Mouse (Mus musculus): ENCODE data around the gene Stx8. TPM values are rescaled to one million over a fixed set of nuclear protein-coding genes. Genes with fewer than 3 reads are reported as not detected.

The Stx8 gene
- polyA plus RNA-seq, 1 experiment from 2014 or later = 68.5 TPM

GRCm38 (mm10) chr11:68196566-68196965 lies 230.6 kb downstream of the Stx8 start:
- H3K27me3 ChIP-seq (ENCODE audit: control insufficient read depth, insufficient read depth, low read length) = no peaks in the 10 kb centered on the region
- no peak for ATAC-seq (ENCODE audit: low read depth)
- H3K4me3 ChIP-seq (ENCODE audit: low read depth, low read length) = no peak overlapping the region
- 68% methylated on average over 6 of the region's 6 CpGs for WGBS
- H3K9me3 ChIP-seq (ENCODE audit: control insufficient read depth, low read length) = no peaks in the 10 kb centered on the region
- no peaks in the 10 kb centered on the region for H3K36me3 ChIP-seq (ENCODE audit: control insufficient read depth, insufficient read depth, low read length)
- no peaks in the 10 kb centered on the region for H3K4me1 ChIP-seq (ENCODE audit: control insufficient read depth, insufficient read depth, low read length)
- no peak overlapping the region for H3K27ac ChIP-seq (ENCODE audit: low read depth, low read length)
- no peak overlapping the region for H3K4me2 ChIP-seq (ENCODE audit: low read depth, low read length)
- H3K9ac ChIP-seq (replicated peaks; ENCODE audit: low read depth, low read length) = no peak overlapping the region

DNA sequence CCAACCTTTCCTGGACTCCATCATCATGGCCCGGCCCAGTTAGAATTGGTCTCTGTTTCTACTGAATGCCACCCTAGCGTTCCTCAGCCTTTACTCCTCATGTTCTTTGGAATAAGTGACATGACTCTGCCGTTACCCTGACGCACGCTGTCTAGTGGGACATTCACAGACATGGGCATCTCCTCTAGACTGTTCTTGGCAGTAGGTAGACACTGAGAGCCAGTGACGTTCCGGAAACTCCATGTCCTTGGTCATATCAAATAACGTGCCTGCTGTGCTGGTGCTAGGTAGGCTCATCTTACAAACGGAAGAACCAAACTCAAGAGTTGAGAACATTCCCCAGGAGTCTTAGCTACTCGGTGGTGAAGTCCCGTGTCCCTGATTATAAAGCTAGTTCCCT lies 231.5 kb downstream of the Stx8 start:
- H3K9ac ChIP-seq (replicated peaks; ENCODE audit: low read depth, low read length) = no peak overlapping the region
- H3K4me1 ChIP-seq (ENCODE audit: control insufficient read depth, insufficient read depth, low read length) = no peaks in the 10 kb centered on the region
- no peak overlapping the region for H3K4me3 ChIP-seq (ENCODE audit: low read depth, low read length)
- H3K9me3 ChIP-seq (ENCODE audit: control insufficient read depth, low read length) = no peaks in the 10 kb centered on the region
- 96% methylated on average over 11 of the region's 11 CpGs for WGBS
- H3K4me2 ChIP-seq (ENCODE audit: low read depth, low read length) = no peak overlapping the region
- ATAC-seq (ENCODE audit: low read depth) = no peak
- no peak overlapping the region for H3K27ac ChIP-seq (ENCODE audit: low read depth, low read length)
- no peaks in the 10 kb centered on the region for H3K27me3 ChIP-seq (ENCODE audit: control insufficient read depth, insufficient read depth, low read length)
- no peaks in the 10 kb centered on the region for H3K36me3 ChIP-seq (ENCODE audit: control insufficient read depth, insufficient read depth, low read length)

- WGBS = 66% methylated on average over 10 of the region's 10 CpGs
- ATAC-seq (ENCODE audit: low read depth) = no peak
- Histone ChIP-seq H3K4me1 (ENCODE audit: control insufficient read depth, insufficient read depth, low read length) (no peaks in the 10 kb centered on the region), H3K27ac (ENCODE audit: low read depth, low read length) (no peak overlapping the region), H3K36me3 (ENCODE audit: control insufficient read depth, insufficient read depth, low read length) (no peaks in the 10 kb centered on the region), H3K27me3 (ENCODE audit: control insufficient read depth, insufficient read depth, low read length) (no peaks in the 10 kb centered on the region), H3K4me3 (ENCODE audit: low read depth, low read length) (no peak overlapping the region), H3K9ac (replicated peaks; ENCODE audit: low read depth, low read length) (no peak overlapping the region), H3K4me2 (ENCODE audit: low read depth, low read length) (no peak overlapping the region), H3K9me3 (ENCODE audit: control insufficient read depth, low read length) (no peaks in the 10 kb centered on the region)
Observed at GRCm38 (mm10) chr11:68198696-68199095, 232.7 kb downstream of the Stx8 start.

- WGBS = 74% methylated on average over 8 of the region's 8 CpGs
- no peak for ATAC-seq (ENCODE audit: low read depth)
- H3K4me1 ChIP-seq (ENCODE audit: control insufficient read depth, insufficient read depth, low read length) = 0 out of 2 replicates have a peak, but pooled peaks cover 3% of the 10 kb centered on the region
Observed at GRCm38 (mm10) chr11:68199103-68199502, 233.1 kb downstream of the Stx8 start.

DNA sequence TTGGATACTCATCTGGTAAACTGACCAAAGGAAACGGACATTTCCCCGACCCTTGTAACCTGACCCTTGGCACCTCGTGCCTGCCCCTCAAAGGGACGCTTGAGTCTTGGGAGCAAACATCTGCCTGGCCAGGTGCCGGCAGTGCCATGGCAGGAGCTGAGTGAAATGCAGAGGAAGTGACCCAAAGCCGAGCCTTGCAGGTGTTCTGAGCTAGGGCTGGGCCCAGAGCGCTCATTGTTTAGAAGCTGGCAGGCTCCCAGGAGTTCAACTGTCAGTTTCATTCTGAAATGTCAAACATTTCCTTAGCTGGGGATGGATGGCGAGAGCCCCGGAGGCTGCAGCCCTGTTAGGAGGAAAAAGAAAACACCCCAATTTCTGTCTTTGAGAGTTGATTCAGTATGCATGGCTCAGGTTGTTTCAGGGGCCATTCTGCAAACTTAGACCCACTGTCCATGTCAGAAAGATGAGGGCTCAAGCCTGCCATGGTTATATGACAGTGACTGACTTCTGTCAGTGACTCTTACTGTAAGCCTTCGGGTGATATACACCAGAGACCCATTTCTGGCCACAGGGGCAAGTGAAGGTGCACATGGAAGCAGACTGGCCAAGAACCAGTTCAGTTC lies 233.9 kb downstream of the Stx8 start:
- H3K9me3 ChIP-seq (ENCODE audit: control insufficient read depth, low read length) = no peaks in the 10 kb centered on the region
- H3K9ac ChIP-seq (replicated peaks; ENCODE audit: low read depth, low read length) = no peak overlapping the region
- no peak overlapping the region for H3K27ac ChIP-seq (ENCODE audit: low read depth, low read length)
- WGBS = 37% methylated on average over 10 of the region's 10 CpGs
- no peak for ATAC-seq (ENCODE audit: low read depth)
- H3K36me3 ChIP-seq (ENCODE audit: control insufficient read depth, insufficient read depth, low read length) = no peaks in the 10 kb centered on the region
- H3K4me1 ChIP-seq (ENCODE audit: control insufficient read depth, insufficient read depth, low read length) = 0 out of 2 replicates have a peak, but pooled peaks cover 3% of the 10 kb centered on the region
- no peaks in the 10 kb centered on the region for H3K27me3 ChIP-seq (ENCODE audit: control insufficient read depth, insufficient read depth, low read length)
- no peak overlapping the region for H3K4me2 ChIP-seq (ENCODE audit: low read depth, low read length)
- H3K4me3 ChIP-seq (ENCODE audit: low read depth, low read length) = no peak overlapping the region

More at GRCm38 (mm10) chr11:68199103-68199502, 233.1 kb downstream of the Stx8 start:
- Histone ChIP-seq H3K9me3 (ENCODE audit: control insufficient read depth, low read length) (no peaks in the 10 kb centered on the region), H3K36me3 (ENCODE audit: control insufficient read depth, insufficient read depth, low read length) (no peaks in the 10 kb centered on the region), H3K27me3 (ENCODE audit: control insufficient read depth, insufficient read depth, low read length) (no peaks in the 10 kb centered on the region), H3K4me2 (ENCODE audit: low read depth, low read length) (no peak overlapping the region), H3K27ac (ENCODE audit: low read depth, low read length) (no peak overlapping the region), H3K4me3 (ENCODE audit: low read depth, low read length) (no peak overlapping the region), H3K9ac (replicated peaks; ENCODE audit: low read depth, low read length) (no peak overlapping the region)

- ATAC-seq (ENCODE audit: low read depth) = no peak
- 85% methylated on average over 4 of the region's 4 CpGs for WGBS
- no peak overlapping the region for H3K4me3 ChIP-seq (ENCODE audit: low read depth, low read length)
- peaks cover 3% of the 10 kb centered on the region; the same call in 1 of the 2 replicates for H3K4me1 ChIP-seq (ENCODE audit: control insufficient read depth, insufficient read depth, low read length)
- no peak overlapping the region for H3K9ac ChIP-seq (replicated peaks; ENCODE audit: low read depth, low read length)
- no peaks in the 10 kb centered on the region for H3K27me3 ChIP-seq (ENCODE audit: control insufficient read depth, insufficient read depth, low read length)
- H3K9me3 ChIP-seq (ENCODE audit: control insufficient read depth, low read length) = no peaks in the 10 kb centered on the region
- no peak overlapping the region for H3K4me2 ChIP-seq (ENCODE audit: low read depth, low read length)
- no peak overlapping the region for H3K27ac ChIP-seq (ENCODE audit: low read depth, low read length)
- no peaks in the 10 kb centered on the region for H3K36me3 ChIP-seq (ENCODE audit: control insufficient read depth, insufficient read depth, low read length)
Observed at GRCm38 (mm10) chr11:68200500-68200899, 234.5 kb downstream of the Stx8 start.

DNA sequence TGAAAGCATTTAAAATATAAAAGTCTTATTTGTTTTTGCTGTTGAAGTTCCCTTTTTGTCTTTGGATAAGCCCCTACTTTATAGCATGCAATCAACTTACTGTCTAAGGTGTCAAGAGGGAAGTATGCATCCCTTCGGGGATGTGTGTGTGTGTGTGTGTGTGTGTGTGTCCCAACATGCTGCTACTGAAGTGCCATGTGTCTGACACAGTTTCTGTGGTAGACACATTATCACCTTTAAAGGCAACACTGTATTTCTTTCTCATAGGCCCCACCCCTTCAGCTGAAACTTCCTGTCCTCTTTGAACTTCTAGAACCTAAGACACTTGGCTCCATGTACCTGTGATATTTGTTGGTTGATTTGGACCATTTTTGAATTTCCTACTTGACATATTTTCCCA lies 235.1 kb downstream of the Stx8 start:
- H3K4me3 ChIP-seq (ENCODE audit: low read depth, low read length) = no peak overlapping the region
- ATAC-seq (ENCODE audit: low read depth) = no peak
- no peaks in the 10 kb centered on the region for H3K27me3 ChIP-seq (ENCODE audit: control insufficient read depth, insufficient read depth, low read length)
- H3K4me1 ChIP-seq (ENCODE audit: control insufficient read depth, insufficient read depth, low read length) = peaks cover 3% of the 10 kb centered on the region; the same call in 1 of the 2 replicates
- H3K27ac ChIP-seq (ENCODE audit: low read depth, low read length) = no peak overlapping the region
- WGBS = 67% methylated on average over 1 of the region's 1 CpGs
- no peaks in the 10 kb centered on the region for H3K36me3 ChIP-seq (ENCODE audit: control insufficient read depth, insufficient read depth, low read length)
- H3K4me2 ChIP-seq (ENCODE audit: low read depth, low read length) = no peak overlapping the region
- no peak overlapping the region for H3K9ac ChIP-seq (replicated peaks; ENCODE audit: low read depth, low read length)
- no peaks in the 10 kb centered on the region for H3K9me3 ChIP-seq (ENCODE audit: control insufficient read depth, low read length)

DNA sequence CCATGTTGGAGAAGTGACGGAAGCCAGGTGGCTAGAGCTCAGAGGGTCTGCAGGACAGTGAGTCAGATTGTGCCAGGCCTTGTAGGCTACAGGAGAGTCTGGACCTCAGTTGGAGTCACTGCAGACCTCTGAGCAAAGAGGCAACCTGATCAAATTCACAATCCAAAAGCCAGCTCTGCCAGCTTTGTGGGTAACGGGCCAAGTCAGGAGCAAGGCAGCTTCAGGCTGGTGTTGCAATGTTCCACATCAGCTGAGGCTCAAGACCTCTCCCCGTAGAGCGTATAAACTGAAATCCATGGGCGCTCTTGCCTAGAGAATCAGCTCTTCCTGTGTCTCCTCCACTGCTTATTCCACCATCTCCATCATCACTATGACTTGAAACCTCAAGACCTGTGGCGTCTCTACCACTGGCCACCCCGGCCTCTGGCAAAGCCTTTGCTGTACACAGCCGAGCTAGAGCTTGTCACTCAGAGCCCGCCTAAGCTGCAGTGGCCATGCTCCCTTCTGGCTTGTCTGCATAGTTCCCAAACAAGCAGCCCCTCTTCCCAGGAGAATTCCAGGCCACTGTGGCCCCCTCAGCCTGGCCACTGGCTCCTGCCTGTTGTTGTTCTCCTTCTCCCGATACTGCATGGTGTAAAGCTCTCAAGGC lies 235.9 kb downstream of the Stx8 start:
- no peak overlapping the region for H3K4me2 ChIP-seq (ENCODE audit: low read depth, low read length)
- H3K4me1 ChIP-seq (ENCODE audit: control insufficient read depth, insufficient read depth, low read length) = peaks cover 3% of the 10 kb centered on the region; the same call in 1 of the 2 replicates
- no peaks in the 10 kb centered on the region for H3K27me3 ChIP-seq (ENCODE audit: control insufficient read depth, insufficient read depth, low read length)
- WGBS = 84% methylated on average over 10 of the region's 10 CpGs
- H3K4me3 ChIP-seq (ENCODE audit: low read depth, low read length) = no peak overlapping the region
- no peaks in the 10 kb centered on the region for H3K36me3 ChIP-seq (ENCODE audit: control insufficient read depth, insufficient read depth, low read length)
- no peak for ATAC-seq (ENCODE audit: low read depth)
- H3K27ac ChIP-seq (ENCODE audit: low read depth, low read length) = no peak overlapping the region
- H3K9ac ChIP-seq (replicated peaks; ENCODE audit: low read depth, low read length) = no peak overlapping the region
- no peaks in the 10 kb centered on the region for H3K9me3 ChIP-seq (ENCODE audit: control insufficient read depth, low read length)

- Histone ChIP-seq H3K36me3 (ENCODE audit: control insufficient read depth, insufficient read depth, low read length) (no peaks in the 10 kb centered on the region), H3K4me1 (ENCODE audit: control insufficient read depth, insufficient read depth, low read length) (peaks cover 3% of the 10 kb centered on the region; the same call in 1 of the 2 replicates), H3K9me3 (ENCODE audit: control insufficient read depth, low read length) (no peaks in the 10 kb centered on the region), H3K27ac (ENCODE audit: low read depth, low read length) (no peak overlapping the region; the same call in 1 of the 2 replicates), H3K4me2 (ENCODE audit: low read depth, low read length) (no peak overlapping the region), H3K4me3 (ENCODE audit: low read depth, low read length) (no peak overlapping the region), H3K9ac (replicated peaks; ENCODE audit: low read depth, low read length) (no peak overlapping the region), H3K27me3 (ENCODE audit: control insufficient read depth, insufficient read depth, low read length) (no peaks in the 10 kb centered on the region)
- no peak for ATAC-seq (ENCODE audit: low read depth)
- WGBS = 59% methylated on average over 10 of the region's 10 CpGs
Observed at GRCm38 (mm10) chr11:68202561-68202960, 236.6 kb downstream of the Stx8 start.
